Mouse (Mus musculus) yolk sac, embryonic 10.5 days (tissue): ENCODE data around the gene Olfr1026.

Source experiments
- DNase-seq: peaks from one replicate; pipeline ENCODE4 v3.0.0-alpha.2; 2017; ENCODE audit warnings: low spot score

Olfr1026 gene

DNA sequence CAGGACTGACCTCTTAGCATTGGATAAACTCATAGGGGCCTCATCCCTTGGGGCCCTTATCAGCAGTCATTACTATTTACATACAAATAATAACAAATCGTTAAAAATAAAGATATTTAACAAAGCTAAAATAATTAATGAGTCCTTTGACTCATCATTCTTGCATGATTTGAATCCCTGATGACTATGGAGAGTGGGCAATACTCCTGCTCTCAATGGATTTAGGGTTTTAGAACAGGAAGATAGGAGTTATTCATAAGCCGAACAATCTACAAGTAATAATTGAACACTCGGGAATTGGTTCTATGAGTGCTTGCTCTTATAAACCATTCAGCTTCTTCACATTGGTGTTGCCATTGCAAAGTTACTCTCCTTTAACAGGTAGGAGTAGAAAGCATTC, at the start of gene Olfr1026:
Olfr1026 (plus strand) TSS at position 301 of the 400 bp plus-strand sequence.
- DNase-seq = no peak

DNA sequence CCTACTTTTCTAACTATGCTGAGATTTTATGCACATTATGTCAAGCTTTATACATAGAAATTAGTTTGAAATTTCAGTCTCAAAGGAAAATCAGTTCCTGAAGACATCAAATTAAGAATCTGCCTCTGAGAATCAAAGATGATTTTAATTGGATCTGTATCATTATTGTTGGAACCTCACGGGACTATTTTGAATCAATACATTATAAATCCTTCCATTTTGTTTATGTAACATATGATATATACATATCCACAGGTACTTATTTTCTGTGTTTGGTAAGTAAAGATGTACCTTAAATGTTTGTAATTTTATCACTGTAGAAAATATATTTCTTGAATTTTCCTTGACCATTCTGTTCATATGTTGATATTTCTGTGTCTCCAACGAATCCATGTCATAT, 36.0 kb upstream of the Olfr1026 start, which contains the start of gene Olfr1023:
Olfr1023 (plus strand) TSS at position 301 of the 400 bp plus-strand sequence.
- DNase-seq = no peak

GRCm38 (mm10) chr2:85904952-85905351, 16.4 kb upstream of the Olfr1026 start, which contains the start of gene Olfr1024:
TSS of gene Olfr1024 (minus strand) at chr2:85905052.
- no peak for DNase-seq

DNA sequence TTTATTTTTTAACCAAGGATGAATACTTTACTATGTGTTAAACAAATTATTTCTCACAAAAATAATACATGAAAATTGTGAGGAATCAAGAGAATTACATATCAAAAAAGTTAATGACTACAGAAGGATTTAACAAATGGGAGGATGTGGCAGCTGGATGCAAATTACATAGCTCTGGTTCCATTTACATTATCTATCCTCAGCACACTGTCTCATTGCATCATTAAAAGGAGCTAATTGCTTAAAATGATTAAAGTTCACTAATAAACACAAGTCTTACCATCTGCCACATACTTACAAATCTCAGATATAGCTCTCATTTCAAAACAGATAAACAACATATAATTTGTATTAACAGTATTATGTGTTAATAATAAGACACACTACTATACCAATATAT, 8.2 kb upstream of the Olfr1026 start:
- no peak for DNase-seq

GRCm38 (mm10) chr2:85914893-85915292, 6.5 kb upstream of the Olfr1026 start, which contains the start of gene Olfr1025-ps1:
TSS of gene Olfr1025-ps1 (plus strand) at chr2:85915193.
- DNase-seq = no peak

DNA sequence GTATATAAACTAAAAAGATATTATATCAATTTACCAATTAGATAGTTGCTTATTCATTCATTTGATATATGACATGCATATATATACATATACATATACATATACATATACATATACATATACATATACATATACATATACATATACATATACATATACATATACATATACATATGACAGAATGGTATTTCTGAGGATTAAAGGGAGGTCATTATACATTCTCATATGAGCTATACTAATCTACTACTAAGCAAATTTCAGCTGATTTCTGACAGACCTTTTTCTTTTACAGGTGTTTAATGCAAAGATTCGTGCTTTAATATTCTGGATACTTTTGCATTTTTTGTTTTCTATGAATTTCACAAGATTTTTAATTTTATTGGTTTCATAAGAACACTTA, 28.8 kb downstream of the Olfr1026 start, which contains the start of gene Olfr1028:
Olfr1028 (plus strand) TSS at position 301 of the 400 bp plus-strand sequence.
- no peak for DNase-seq

DNA sequence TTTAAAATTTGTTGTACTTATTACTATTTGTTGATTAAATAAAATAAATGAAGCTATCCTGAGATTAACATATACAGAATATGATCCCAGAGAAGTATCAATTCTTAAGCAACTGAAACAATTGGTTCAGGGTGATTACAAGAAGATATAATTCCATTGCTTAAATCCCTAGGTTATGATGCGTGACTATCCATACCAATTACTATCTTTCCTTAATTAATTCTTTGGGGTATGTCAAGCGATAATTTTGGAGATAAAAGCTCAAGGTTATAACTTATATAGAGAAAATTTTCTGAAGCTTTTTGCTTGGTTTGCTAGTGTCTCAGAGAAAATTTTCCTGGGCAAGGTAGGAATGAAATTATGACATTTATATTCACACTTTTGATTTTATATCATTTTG, 52.2 kb downstream of the Olfr1026 start, which contains the start of gene Olfr1029:
Olfr1029 (plus strand) TSS at position 301 of the 400 bp plus-strand sequence.
- no peak for DNase-seq
